Mouse (Mus musculus) thymus, adult 18-20 months (tissue): ENCODE measurements around the gene Crygd.
"Not testable (repeated sequence)": the region's sequence is repeated elsewhere in the genome, so short reads cannot be mapped to it uniquely, and the experiment has no call there.

ENCODE experiments used
- DNase-seq, 2 experiments: peaks; one replicate each; pipeline ENCODE4 v3.0.0; 2022; ENCODE audit warnings: mixed read lengths in 2 of 2

Crygd gene

DNA sequence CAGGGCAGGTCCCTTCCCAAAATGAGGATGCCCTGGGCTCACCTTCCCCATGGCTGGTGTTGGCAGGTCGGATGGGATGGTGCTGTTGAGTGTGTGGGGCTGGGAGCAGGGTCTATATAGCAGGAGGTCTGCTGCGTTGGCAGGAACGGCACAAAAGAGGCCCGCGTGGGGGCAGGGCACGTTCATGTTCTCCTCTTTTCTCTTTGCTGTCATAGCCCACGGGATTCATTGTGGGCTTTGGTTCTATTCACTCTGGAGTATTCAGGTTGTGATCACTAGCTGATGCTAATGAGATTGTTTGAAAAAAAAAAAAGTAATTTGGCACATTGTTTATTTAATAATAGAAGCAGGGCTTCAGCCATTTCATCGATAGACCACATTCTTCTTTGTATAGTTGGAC lies at the start of gene Crygd:
Gene Crygd, minus strand, starts transcription at position 101 of the 400 bp plus-strand sequence.
- no peak for DNase-seq

- no peak for DNase-seq
These were observed 49.5 kb upstream of the Crygd start for GRCm38 (mm10) chr1:65112807-65113196.

GRCm38 (mm10) chr1:65112031-65112806 lies 49.0 kb upstream of the Crygd start:
- DNase-seq: no peak

DNA sequence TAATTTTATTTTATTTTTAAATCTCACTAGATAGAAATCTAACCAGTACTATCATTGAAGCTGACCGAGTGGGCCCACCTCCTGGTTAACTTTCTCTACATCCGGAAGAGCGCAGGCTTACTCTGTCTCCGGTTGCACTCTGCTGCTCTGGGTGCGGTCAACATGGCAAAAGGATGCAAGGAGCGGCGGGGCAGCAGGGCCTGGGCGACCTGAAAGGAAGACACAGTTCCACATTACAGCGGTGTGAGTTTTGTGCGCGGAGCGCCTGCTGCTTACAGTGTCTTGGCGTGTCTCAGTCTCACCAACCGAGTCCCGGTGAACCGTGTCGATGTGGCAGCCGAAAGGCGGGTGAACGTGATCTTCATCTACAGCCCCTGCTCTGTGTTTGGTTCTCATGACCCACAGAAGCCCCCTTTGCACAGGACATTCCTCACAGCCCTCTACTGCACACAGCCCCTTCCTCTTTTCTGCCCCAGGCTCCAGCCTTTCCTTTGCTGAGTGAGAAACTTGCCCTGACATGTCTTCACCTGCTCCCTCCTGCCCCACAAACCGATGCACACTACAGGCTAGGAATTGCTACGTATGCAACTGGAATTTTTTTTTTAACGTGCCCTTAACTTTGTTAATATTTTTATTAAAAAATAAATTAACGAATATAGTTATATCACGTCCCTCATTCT lies 46.6 kb upstream of the Crygd start:
- DNase-seq: no peak

- no peak for DNase-seq
These were observed 45.9 kb upstream of the Crygd start for GRCm38 (mm10) chr1:65109196-65109595.

DNA sequence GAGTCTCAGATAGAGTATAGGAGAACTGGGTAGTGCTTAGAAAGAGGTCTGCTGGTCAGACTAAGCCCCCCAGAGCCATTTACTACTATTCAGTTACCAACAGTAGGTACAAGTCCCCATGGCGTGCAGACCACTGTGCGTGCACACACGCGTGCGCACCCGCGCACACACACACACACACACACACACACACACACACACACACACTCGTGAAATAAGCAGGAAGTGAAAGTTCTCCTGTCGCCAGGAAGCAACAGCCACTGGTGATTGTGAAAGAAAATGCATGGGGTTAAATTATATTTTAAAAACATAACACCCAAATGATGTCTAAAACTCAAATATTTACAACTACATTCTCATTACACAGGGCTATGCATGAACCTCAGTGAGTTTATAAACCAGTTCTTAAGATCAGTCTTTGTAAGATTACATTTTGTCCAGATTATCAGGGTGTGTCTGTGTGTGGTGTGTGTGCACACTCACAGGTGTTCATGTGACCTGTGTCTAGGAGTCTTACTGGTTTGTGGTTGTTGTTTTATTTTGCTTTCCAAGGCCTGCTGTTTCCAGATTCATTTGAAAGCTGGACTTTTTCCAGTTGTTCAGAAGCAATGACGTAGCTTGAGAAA lies 44.5 kb upstream of the Crygd start:
- no peak for DNase-seq

DNA sequence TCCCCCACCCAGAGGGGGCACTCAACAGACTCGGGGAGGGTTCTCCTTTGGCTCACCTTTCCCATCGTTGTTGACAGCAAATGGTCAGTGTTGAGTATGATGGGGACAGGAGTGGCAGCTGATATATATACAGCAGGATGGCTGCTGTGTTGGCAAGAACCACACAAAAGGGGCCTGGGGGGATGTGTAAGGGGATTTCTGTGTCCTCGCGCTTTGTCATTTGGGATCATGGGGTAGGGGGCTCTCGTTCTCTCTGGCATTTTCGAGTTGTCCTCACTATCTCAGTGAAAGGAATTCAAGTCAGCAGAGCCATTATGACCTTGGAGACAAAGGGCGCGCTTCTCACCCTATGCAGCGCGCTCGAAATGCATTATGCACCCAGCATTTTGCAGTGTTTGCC lies 40.0 kb upstream of the Crygd start, which contains the start of gene Cryga:
Gene Cryga, minus strand, starts transcription at position 101 of the 400 bp plus-strand sequence.
- DNase-seq: no peak

- DNase-seq: no peak
These were observed 33.7 kb upstream of the Crygd start for GRCm38 (mm10) chr1:65096953-65097352.

- no peak for DNase-seq
These were observed 28.3 kb upstream of the Crygd start for GRCm38 (mm10) chr1:65091566-65091965.

- DNase-seq: no peak
These were observed 27.1 kb upstream of the Crygd start for GRCm38 (mm10) chr1:65090370-65090769.

DNA sequence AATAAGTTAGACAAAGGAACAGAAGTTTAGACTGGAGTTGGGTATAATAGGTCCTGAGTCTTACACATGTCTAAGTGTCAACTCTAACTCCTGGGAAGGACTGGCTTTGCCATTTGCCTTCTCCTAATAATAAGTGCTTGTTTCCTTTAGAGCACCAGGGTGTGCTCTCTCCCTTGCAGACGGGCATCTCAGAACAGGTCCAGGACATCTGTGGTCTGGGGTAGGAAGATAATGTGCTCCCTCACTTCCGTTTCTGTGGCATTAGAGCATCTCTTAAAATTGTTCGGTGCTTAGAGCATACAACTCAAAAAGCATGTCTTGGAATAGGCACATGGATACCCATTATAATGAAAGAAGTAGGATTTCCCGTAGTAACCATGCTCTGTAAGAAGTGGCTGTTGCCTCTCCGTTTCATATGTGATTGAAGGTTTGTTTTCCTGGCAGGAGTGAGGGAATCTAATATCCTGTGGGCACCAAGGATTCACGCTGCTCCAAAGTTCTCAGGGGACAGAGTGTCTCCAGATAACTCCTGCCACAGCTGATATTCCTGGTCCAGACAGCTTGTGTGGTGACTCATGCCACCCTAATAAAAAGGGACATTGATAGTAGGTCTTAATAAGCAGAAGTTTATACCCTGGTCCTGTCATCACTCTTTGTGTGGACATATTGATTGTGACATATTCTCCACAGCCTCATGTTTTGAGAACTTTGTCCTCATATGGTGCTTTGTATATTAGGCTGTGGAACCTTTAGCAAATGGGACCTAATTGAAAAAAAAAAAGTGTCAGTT lies 25.5 kb upstream of the Crygd start:
- DNase-seq: no peak

GRCm38 (mm10) chr1:65082188-65082587 lies 18.9 kb upstream of the Crygd start, which contains the start of gene Crygb:
TSS of gene Crygb (minus strand) at chr1:65082288.
- no peak for DNase-seq

GRCm38 (mm10) chr1:65075607-65076006 lies 12.4 kb upstream of the Crygd start:
- DNase-seq: no peak

GRCm38 (mm10) chr1:65073589-65073988 lies 10.3 kb upstream of the Crygd start, which contains the start of gene Crygc:
TSS of gene Crygc (minus strand) at chr1:65073689.
- no peak for DNase-seq

GRCm38 (mm10) chr1:65067842-65068241 lies 4.6 kb upstream of the Crygd start:
- DNase-seq: no peak

DNA sequence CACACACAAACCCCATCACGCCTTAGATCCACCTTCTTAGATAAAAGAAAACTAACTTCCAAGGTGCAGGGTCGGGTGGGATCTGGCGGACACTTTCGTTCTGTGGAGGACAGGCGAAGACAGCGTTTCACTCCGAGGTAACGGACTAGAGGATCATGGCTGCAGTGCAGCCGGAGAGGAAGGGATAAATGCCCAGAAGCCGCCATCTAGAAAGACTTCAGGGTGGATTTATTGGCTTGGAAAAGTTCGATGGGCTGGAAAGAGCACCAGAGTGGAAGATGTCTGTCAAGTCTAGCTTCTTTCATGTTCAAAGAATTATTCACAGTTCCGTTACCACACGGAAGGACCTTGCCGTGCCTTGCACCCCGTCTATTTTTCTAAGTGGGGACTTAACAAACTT lies 949 bp upstream of the Crygd start:
- DNase-seq: no peak

- no peak for DNase-seq
These were observed 11.1 kb downstream of the Crygd start for GRCm38 (mm10) chr1:65052140-65052539.

- no peak for DNase-seq
These were observed 11.6 kb downstream of the Crygd start for GRCm38 (mm10) chr1:65051696-65052095.

DNA sequence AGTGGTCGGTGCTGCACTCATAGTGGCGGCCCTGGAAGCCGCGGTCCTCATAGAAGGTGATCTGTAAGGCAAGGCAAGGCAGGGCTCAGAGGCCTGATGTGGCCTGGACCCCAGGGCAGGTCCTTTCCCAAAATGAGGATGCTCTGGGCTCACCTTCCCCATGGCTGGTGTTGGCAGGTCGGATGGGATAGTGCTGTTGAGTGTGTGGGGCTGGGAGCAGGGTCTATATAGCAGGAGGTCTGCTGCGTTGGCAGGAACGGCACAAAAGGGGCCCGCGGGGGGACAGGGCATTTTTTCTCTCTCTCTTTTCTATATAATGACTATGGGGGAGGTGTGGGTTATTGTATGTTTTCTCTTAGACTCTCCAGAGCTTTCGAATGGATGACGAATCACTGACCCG lies 12.3 kb downstream of the Crygd start, which contains the start of gene Cryge:
Gene Cryge, minus strand, starts transcription at position 198 of the 400 bp plus-strand sequence.
- not testable (repeated sequence) for DNase-seq

DNA sequence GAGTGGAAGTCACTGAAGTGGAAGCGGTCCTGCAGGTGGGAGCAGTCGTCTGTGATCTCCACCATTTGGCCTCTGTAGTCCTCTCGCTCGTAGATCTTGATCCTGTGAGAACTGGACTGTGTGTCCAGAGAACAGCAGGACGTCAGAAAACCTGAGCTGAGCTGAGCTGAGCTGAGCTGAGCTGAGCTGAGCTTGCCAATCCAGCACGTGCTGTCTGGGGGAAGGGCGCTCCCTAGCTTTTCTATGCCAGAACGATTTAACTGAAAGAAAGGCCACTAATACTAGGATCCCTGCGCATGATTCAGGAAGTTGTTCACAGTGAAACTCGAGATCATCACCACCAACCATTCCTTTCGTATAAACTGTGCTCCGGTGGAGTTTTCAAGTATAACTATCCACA lies 14.5 kb downstream of the Crygd start:
- no peak for DNase-seq

- no peak for DNase-seq
These were observed 16.7 kb downstream of the Crygd start for GRCm38 (mm10) chr1:65046401-65047109.

- no peak for DNase-seq
These were observed 19.8 kb downstream of the Crygd start for GRCm38 (mm10) chr1:65043433-65043832.
